Mouse (Mus musculus) kidney, adult 11 months (tissue): Measurements from ENCODE around the gene Adamts17.

ENCODE experiments used
- DNase-seq: peaks from one replicate; pipeline ENCODE4 v3.0.0; 2022

The Adamts17 gene

DNA sequence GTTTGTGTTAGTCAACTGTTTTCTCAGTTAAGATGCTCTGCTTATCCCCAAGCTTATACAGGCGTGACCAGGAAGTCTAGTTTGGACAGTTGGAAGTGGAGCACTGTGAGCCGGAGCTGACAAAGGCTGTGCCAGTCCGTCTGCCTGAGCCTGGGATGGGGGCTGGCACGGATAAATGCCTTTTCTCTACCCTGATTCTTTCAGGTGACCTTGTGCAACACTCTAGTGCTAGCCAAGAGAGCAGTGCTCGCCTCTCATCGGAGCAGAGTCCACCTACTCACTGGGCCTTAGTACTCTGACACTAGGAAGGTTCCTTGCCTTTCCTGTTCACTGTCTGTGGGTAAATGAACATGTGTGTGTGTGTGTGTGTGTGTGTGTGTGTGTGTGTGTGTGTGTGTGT is 95.5 kb downstream of the Adamts17 start:
- DNase-seq: no peak

DNA sequence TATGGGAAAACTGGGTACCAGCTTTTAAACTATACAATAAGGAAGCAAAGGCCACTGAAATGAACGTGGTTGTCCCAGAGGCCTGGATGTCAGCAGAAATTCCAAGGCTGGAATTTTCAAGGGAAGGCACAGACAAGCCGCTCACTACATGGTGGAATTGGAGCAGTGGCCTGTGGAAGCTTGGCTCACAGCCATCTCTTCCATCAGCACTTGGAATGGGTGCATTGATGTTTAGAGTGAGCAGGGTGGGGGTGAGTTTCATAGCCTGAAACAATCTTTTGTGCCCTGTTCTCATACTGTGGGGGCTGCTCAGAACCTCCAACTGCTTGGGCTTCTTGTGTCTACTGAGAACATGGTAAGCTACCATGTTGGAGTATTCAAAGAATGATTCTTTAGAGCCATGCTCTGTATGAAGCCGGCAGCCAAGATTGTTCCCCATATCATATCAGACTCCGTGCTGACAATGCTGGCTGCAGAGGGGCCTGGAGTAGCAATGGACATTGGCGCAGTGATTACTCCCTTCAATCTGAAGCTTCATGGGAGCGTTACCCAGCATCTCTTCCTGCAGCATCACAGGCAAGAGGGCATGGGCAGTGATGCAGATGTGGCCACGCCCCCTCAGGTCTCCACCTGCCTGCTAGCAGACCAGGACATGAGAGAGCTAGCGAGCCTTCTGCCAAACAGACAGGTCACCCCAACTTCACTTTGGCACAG is 96.7 kb downstream of the Adamts17 start:
- no peak for DNase-seq

DNA sequence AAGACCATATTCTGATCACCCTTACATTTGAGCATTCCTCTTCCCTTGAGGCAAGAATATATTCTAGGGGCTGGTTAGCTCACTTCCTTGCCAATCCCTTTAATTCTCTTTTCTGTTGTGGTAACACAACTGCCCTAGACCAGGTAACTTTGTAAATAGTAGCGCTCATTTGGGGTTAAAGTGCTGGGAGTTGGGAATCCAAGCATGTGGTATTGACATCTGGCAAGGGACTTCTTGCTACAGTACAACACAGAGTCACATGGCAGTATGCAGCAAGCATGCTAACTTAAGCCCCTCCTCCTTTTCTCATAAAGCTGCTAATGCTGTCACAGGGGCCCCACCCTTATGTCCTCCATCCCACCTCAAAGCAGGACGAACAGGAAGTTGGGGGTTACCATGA is 97.4 kb downstream of the Adamts17 start:
- DNase-seq: no peak

DNA sequence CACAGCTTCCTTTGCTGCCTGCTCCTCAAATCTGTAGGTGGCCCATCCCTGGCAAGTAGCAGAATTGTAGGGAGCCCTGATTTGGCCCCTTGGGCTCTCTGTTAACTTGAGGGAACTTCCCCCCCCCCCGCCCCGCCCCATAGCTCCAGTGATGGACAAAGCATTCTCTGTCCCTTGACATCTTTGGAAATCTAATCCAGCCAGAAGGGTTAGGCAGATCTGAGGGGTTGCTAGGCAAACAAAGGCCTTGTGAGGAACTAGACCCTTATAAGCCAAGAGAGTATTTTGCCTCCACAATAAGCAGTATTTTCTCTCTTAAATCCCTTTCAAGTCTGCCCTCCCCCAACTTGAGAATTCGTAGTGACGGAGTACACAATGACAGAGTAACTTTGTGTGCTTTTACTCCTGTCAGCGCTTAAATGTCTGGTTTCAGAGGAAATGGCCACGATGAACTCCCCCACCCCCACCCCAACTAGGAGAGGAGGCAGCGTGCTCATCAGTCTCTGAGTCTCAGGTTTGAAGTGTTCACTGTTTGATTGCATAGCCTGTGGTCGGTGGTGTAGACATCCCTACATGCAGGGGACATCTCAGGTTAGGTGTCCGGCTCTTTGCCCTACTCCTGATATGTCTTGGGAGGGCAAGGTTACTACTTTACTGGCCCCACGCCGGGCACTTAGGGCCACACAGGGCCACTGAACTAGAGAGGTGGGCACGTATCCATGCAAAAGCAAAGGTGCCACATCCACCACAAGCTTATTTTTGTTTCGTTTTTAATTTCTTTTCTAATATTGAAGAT is 99.7 kb downstream of the Adamts17 start:
- no peak for DNase-seq

DNA sequence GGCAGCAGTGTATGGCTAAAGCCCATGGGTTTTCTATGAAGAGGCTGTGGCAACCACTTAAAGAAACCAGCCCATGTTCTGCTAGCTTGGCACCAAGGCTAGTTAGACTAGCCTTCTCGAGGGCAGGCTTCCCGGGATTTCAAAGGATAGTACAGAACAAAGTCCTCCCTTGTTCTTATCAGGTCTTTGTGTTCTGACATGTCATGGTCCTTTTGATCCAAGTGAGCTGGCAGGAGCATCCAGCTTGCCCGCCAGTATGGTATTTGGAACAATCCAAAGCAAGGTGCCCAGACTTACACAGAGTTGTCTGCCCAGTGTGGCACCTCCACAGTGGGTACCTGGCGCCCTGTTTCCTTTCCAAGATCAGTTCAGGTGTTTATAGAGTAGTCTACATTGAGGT is 101.2 kb downstream of the Adamts17 start:
- DNase-seq: no peak

DNA sequence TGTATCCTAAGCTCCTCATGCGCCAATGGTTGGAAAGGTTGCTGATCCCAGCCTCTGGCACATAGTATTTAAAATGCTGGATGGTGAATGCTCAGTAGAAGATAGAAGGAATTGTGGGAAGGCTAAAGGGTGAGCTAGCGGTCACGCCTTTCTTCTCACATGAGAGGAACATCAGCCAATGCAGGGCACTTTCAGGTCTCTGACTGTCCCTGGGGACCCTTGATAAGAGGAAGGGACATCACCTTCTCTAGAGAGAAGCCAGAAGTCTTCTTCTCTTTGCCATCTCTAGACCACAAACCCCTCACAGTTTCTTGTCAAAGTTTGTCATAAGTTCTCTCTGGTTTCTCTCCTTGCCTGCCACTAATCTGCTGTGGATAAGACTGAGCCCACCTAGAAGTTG is 109.5 kb downstream of the Adamts17 start:
- DNase-seq: no peak

DNA sequence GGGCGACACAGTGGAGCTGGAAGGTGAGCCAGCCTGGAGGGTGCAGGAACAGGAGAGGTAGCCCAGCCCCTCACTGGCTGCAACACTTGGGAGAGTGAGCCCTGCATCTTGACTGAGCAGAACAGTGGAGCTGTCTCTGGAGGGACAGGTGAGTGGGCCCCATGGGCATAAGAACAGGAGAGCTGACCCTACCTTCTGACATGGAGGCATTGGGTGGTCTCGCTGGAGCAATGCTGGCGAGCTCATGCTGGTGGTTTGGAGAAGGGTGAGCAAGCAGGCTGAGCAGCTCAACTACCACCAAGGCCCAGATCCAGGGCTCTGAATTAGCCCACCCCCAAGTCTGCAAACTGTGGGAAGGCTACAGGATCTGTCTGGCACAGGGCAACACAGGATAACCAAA is 113.4 kb downstream of the Adamts17 start:
- no peak for DNase-seq

DNA sequence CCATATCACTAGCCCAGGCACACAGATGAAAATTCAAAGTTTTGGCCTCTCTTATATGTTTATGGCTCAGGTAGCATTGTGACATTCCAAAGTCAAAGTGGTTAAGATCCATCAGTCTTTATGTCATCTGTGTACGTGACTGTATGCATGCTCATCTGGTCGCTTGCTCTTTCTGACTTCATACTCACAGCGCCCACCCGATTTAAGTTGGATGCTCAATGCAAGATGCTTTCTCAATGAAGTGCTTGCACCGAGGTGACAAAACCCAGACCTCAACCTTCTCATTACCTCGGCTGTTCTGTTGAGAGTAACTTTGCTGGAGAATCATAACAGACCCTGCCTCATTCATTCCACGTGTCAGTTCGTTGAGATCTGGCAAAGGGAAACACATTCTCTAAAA is 114.5 kb downstream of the Adamts17 start:
- no peak for DNase-seq

DNA sequence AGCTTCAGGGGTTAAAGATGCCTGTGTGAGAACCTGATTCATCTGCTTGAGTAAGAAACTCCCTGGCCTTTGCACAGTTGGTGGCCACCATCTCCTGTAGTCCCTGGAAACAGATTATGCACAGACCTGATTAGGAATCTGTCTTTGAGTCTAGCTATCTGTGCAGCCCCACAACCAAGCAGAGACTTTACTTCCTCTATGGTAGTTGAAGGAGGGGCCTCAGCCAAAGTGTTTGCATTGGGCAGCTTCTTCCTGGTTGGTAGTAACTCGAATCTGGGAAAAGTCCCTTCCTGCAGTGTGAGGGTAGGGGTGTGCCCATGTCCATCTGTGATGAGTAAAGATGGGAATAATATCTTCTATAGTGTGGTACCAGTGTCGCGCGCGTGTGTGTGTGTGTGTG is 115.2 kb downstream of the Adamts17 start:
- no peak for DNase-seq

DNA sequence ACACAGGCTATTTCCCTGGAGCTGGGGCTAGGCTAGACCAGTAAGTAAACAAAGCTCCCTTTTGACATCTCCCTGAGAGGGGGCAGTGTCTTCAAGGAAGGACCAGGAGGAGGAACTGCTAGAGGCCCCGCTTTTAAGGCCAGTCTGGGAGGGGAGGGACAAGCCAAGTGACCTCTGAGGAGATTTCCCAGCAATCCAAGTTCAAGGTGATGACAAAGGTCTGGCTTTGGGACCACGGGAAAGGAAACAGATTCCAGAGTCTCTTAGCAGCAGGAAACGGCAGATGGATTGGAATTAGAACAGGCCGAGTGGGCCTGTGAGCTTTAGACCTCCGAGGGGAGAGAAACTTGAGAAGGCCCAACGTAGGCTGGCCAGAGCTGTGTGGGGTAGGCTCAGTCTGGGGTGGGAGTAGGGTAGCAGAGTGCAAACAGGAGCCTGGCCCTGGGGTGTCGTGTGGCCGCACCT is 116.0 kb downstream of the Adamts17 start:
- peak; percentile 33 for DNase-seq

DNA sequence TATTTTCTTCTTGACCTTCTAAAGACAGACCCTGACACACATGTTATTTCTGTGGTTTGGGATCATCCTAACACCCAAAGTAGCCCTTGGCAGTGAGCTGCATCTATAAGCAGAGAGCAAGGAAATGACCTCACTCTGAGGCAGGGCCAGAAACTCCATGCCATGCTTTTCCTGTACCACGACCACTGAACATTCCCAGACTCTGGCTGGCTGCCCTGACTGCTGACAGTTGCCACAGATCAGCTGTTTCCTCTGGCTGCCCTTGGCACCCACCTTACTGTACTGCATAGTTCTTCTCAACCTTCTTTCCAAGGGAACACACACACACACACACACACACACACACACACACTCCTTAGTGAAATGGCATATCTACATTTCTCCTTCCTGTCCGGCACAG is 116.4 kb downstream of the Adamts17 start:
- no peak for DNase-seq

DNA sequence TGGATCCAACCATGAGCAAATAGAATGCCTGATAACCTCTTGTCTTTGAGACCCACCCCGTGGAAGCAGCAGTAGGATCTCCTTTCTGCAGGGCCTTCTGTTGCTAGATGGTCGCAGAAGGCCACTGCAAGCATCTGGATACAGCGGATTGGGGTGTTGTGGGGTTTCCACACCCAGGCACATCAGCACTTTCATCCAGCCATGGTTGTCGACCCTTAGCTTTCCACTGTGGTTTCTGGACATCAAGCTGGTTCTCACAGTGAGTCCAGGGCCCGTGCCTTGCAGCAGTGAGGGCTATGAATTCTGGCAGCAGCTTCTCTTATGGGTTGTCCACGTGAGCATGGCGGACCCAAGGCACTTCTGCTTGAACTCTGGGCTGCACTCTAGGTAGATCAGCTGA is 118.2 kb downstream of the Adamts17 start:
- DNase-seq: no peak

DNA sequence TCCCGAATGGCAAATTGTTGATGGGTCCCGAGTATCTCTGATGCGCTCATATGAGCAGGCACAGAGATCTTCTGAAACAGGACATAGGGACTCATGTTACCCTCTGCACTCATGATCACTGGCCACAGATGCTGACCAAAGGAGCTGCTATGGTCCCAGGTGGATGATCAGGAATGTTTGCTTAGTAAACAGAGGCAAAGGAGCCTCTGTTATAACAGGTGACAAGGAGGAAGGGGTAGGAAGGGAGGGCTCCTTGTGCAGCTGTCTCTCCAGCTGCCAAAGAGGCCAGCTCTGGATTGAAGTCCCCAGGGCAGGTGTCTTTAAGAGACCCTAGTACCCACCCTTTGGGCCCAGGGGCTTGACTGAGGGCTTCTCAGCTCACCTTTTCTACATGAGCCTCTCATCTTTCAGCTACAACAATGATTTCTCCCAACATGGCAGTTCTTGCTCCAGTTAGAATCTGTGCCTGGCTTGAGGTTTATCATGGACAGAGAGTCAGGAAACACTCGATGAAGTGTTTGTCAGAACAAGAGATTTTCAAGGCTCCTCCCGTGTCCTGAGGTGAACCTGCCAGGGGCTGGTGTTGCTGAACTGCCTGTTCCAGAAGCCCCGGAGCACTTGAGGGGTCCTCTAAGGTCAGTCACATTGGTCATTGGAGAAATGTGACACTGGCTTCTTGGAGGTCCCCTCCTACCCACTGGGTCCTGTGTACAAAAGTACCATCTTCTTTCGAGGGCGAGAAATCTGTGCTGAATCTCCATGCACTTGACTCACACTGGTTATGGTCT is 120.9 kb downstream of the Adamts17 start:
- no peak for DNase-seq

DNA sequence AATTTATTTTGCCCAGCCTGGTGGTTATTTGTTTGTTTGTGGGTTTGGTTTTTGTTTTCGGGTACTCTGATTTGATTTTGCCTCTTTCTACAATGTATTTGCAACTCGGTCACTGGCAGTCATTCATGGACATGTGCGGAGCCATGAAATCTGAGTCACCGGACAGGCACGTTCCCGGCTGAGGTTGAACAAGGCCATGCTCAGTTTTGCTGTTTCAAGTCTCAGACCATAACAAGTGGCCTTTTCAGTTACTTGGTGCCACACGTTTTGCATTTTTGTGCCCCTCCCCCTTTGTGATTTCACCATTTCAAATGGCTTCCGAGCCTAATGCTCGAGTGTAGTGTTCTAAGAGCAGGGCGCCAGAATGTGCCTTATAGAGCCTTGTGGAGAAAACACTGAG is 123.2 kb downstream of the Adamts17 start:
- DNase-seq: no peak

DNA sequence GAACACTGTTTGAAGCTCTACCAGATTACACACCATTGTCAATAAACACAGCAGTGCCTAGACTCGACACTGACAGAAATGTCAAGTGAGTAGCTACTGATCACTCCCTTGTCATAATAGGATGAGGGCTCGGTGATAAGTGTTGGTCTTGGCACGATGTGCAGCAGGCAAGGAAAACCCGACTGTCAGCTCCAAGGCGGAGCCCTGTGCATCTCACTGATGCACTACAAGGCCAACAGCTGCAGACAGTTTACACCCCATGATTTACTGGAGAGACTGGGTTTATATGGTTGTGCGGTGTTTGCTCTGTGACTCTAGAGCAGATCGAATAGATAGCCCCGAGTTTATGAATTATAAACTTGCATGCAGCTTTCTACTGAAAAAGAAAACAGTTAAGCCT is 124.0 kb downstream of the Adamts17 start:
- no peak for DNase-seq

DNA sequence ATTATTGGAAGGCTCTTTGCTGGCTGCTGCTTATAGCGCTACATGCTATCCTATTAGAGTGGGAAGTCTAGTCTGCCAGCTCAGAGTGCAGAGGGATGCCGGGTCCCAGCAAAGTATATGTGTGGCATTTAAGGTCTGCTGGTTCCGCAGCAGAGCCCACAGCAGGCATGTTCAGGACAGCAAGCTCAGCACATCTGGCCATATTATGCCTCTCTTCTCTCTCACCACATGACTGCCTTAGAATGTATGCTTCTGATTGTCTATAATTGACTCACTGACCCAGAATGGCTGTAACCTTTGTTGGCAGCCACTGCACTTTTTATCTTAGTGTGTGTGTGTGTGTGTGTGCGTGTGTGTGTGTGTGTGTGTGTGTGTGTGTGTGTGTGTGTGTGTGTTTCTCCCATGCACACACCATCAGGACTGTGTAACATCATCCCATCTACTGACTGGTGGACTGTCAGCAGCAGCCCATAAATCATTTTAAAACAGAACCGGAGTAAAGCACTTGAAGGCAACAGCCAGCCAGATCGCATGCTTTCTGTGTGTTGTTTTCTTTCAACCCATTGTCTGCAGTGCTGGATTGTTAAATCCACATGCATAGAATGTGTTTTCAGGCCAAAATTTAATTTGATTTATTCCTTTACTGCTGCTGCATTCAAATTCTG is 127.1 kb downstream of the Adamts17 start:
- no peak for DNase-seq

DNA sequence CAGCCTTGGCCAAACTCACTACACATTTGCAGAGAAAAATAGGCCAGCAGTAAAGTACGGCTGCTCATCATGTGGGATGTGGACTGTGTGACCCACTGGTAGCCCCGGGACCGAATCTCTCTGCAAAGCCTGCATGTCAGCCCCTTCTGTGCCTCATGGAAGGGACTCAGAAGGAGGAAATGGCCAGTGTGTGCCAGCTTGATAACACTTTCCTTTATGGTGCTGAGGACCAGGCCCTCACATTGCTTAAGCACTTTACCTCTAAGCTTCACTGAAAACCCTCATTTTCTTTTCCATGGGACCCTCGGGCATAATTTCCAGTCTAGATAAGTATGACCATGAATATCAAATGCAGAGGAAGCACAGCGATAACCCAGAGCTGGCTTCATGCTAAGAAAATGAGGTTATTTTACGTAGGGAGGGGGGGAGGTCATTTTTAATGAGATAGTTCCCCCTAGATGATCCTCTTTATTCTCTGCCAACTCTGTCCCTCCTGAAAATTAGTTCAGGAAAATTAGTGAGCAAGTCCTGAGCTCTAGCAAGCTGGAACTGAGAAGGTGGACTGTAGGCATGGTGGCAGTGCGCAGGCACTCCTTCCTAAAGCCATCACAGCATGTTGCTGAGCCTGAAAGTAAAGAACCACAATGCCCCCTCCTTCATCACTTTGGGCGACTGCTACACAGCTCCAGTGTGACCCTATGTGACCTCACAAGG is 127.8 kb downstream of the Adamts17 start:
- DNase-seq: no peak

DNA sequence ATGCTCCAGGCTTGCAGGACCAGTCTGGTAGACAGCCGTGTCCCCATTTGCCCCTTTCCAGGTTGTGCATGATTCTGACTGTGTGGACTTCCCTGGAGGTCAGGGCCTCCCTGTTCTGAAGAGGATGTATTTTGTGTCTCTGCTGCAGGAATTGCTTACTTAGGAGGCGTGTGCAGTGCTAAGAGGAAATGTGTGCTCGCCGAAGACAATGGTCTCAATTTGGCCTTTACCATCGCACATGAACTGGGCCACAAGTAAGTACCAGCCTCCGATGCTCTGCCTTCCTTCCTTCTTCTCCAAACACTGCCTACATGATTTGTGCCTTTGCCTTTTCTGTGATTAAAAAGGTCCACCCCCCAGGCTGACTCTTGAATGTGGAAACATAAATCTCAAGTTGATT is 129.1 kb downstream of the Adamts17 start:
- no peak for DNase-seq

DNA sequence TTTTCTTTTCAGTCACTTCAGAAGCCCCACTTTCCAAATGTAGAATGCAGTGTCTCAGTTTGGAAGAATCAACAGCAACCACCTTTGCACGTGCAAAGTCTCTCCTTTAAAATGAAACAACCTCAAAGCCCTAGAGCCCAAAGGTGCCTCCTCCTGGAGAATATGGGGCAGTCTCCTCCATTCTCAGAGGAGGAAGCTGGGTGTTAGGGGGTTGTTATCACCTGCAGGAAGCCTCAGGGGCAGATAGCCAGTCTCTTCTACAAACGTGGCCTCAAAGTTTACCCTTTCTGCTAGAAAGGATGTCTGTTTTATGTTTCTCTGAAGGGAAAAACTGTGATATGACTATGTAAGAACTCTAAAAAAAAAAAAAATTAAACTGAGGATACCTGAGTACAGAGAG is 129.7 kb downstream of the Adamts17 start:
- DNase-seq: no peak

DNA sequence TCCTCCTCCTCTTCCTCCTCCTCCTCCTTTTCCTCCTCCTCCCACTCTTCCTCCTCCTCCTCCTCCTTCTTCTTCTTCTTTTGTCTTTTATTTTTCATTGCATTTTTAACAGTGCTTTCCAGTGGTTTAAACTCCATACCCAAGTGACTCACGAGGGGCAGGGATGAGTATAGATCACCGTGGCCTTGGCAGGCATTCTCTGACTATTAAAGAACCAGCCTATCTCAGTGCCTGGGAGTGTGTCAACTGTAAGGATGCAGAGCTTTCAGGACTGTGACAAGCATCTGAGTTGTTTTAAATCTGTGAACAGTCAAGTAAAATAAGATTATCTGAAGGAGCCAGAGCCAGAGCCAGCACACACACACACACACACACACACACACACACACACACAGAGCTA is 130.7 kb downstream of the Adamts17 start:
- no peak for DNase-seq

DNA sequence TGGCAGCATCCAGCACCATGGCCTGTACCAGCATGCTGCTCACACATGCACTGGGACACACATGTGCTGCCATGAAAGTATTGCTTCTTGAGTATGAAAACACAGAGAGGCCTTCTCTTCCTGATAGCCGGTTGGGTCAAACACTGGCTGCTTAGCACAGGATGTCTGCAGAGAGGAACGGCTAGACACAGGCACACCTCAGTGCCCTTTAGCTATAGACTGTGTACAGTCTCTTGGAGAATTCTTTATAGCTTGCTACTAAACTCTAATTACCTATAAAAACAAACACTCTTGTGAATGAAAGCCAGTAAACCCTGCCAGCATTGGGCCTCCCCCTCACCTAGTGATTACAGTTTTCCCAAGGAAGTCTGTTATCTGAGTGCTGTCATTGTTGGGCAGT is 131.4 kb downstream of the Adamts17 start:
- DNase-seq: no peak

DNA sequence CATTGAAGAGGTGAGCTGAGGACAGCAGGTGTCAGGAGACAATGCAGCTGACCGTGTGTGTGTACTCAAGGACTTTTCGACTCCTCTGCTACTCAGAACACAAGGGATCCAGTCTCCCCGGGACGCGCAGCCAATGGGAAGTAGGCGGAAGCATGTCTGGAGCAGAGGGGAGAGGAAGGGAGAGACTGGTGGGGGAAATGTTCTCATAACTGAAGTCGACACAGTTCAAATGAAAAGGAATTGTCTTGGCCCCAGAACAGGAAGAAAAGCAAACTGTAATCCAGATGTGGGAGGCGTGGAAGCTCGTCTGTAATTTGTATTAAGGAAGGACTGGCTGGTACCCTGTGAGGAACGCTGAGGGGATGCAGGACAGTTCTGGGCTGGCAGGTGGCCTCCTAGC is 135.3 kb downstream of the Adamts17 start:
- DNase-seq: no peak

DNA sequence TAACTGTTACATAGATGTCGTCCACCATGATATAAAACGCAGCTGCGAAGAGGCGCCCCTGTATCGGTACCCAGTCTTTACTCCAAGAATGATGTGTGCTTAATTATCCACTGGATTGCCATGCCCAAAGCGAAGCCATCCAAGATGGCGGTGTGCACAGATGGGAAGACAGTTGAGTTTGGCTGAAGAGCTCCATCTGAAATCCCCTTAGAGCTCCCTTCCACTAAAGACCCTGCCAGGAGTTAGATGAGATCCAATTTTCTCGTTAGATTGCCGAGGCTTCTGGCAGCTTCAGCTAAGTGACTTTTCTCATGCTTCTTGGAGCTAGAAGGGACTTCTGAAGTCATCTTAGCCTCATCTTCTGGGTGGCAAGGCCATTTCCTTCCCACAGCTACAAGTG is 136.8 kb downstream of the Adamts17 start:
- DNase-seq: no peak
